Mouse (Mus musculus): ENCODE results near the gene Fgf15.

DNA sequence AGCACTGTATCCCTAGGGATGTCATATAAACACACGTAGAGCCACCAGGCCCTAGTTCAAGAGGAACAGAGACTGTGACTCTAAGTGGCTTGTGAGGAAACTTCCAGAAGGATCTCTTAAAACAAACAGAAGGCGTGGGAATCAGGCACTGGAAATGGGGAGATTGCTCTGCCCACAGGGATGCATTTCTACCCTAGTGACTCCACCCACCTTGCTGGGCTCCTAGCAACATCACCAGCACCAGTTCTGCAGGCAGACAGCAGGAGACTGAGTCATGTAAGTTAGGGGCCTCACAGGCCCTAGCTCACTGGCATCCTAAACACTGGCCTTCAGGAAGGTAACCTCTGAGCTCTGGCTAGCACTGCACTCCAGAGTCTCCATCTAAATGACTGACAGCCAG lies 4.5 kb upstream of the Fgf15 start:
- TF ChIP-seq CTCF (IDR thresholded peaks at IDR 0.05; ENCODE audit: low read depth) (no peak), EP300 (optimal IDR thresholded peaks at IDR 0.05) (no peak)

All from stomach, postnatal 0 days (tissue).